Mouse (Mus musculus) MEL (cell line): ENCODE measurements at regions not wholly inside any gene's neighbourhood (a gene's known extent, or its start where the extent isn't known, plus 50 kb on each side); places are given as distances from the start of the nearest gene placed in this dataset.

ENCODE experiments used
- ELF1 ChIP-seq: IDR thresholded peaks from 2 replicates; pipeline ENCODE4 v1.6.1; 2014; ENCODE audit warnings: low read depth, mild to moderate bottlenecking, inconsistent platforms, low read length, improper control_type of control experiment, moderate library complexity
- EP300 ChIP-seq, 2 experiments: IDR thresholded peaks; 2 replicates each; pipeline ENCODE4 v1.6.1; 2011; ENCODE audit warnings: improper control_type of control experiment in 2 of 2, low read length in 2 of 2, low read depth in 1 of 2, mild to moderate bottlenecking in 1 of 2
- KAT2A ChIP-seq: conservative IDR thresholded peaks from 2 replicates; pipeline ENCODE4 v1.6.1; 2012; ENCODE audit warnings: low read depth, low read length, improper control_type of control experiment, inconsistent platforms
- MAFK ChIP-seq: IDR thresholded peaks from 2 replicates; pipeline ENCODE4 v1.6.1; 2011; ENCODE audit warnings: low read depth, mild to moderate bottlenecking, low read length, improper control_type of control experiment, borderline replicate concordance
- MAZ ChIP-seq: IDR thresholded peaks from 2 replicates; pipeline ENCODE4 v1.6.1; 2012; ENCODE audit warnings: low read depth, mild to moderate bottlenecking, inconsistent platforms, low read length, improper control_type of control experiment
- POLR2A ChIP-seq, 2 experiments: IDR thresholded peaks; 2 replicates each; pipeline ENCODE4 v1.6.1; 2011 to 2012; ENCODE audit warnings: low read length in 2 of 2, mild to moderate bottlenecking in 2 of 2, control low read depth in 1 of 2, improper control_type of control experiment in 1 of 2, low read depth in 1 of 2, moderate library complexity in 1 of 2; ENCODE audit not compliant: control insufficient read depth in 1 of 2, insufficient read depth in 1 of 2, poor library complexity in 1 of 2
- RCOR1 ChIP-seq: IDR thresholded peaks from 2 replicates; pipeline ENCODE4 v1.6.1; 2012; ENCODE audit warnings: low read depth, mild to moderate bottlenecking, inconsistent platforms, low read length, improper control_type of control experiment
- TCF12 ChIP-seq: IDR thresholded peaks from 2 replicates; pipeline ENCODE4 v1.6.1; 2014; ENCODE audit warnings: low read depth, mild to moderate bottlenecking, inconsistent platforms, low read length, improper control_type of control experiment, moderate library complexity
- UBTF ChIP-seq: IDR thresholded peaks from 2 replicates; pipeline ENCODE4 v1.6.1; 2012; ENCODE audit warnings: low read depth, mild to moderate bottlenecking, inconsistent platforms, low read length, improper control_type of control experiment, moderate library complexity, borderline replicate concordance; ENCODE audit not compliant: insufficient read depth

GRCm38 (mm10) chr2:19752753-19753152 is 95.2 kb downstream of the Otud1 start:
- TF ChIP-seq MAZ = no peak
- TF ChIP-seq UBTF = no peak
- TF ChIP-seq KAT2A = no peak
- TF ChIP-seq RCOR1 = no peak
- TF ChIP-seq POLR2A (IDR thresholded peaks at IDR 0.05; ENCODE audit: control insufficient read depth in 1 of 2, insufficient read depth in 1 of 2, low read depth in 1 of 2, low read length in 2 of 2, poor library complexity in 1 of 2) = no peak
- no peak for TF ChIP-seq ELF1
- no peak for TF ChIP-seq TCF12
- TF ChIP-seq MAFK = no peak
- TF ChIP-seq EP300 (IDR thresholded peaks at IDR 0.05; ENCODE audit: low read depth in 1 of 2, low read length in 2 of 2) = no peak
